Mouse (Mus musculus) brain, embryonic 18.5 days (tissue): ENCODE measurements around the gene Slc25a15.

ENCODE experiments used
- DNase-seq: peaks from one replicate; pipeline ENCODE4 v3.0.0-alpha.2; 2012; ENCODE audit warnings: low read depth, low spot score

The Slc25a15 gene

DNA sequence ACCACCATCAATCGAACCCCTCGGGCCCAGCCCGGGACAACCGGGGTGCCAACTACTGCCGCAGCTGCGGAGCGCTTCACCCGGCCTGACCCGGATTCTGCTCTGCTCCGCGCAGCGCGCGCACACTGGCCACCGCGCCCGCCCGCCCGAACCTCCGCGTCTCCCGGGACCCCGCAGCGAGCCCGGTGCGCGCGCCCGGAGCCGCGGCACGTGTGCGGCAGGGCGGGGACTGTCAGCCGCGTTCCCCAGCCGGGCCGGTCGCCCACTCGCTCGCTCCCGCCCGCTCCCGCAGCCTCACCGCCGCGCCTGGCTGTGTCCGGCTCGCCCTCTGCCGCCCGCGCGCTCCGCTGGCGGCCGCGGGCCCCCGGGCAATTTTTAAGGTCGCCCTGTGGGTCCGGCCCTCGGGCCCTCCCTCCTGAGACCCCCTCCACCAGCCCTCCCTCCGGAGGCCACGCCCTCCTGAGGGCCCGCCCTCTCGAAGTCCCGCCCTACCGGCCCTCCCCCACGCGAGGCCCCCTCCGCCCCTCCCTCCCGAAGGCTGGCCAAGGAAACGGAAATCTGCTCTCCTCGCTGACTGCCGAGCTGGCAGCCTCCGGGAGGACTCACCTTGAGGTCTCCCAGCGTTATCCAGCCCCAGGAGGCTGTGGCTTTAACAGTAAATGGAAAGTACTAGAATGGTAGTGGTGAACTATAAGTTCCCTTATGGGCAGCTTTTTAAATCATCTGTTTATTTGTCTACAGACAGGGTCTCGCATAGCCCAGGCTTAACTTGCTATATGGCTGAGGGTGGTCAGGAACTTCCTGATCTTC lies at the start of gene Slc25a15:
TSS of gene Slc25a15 (minus strand) at position 456 of the 810 bp plus-strand sequence.
- peak; percentile 78 for DNase-seq

DNA sequence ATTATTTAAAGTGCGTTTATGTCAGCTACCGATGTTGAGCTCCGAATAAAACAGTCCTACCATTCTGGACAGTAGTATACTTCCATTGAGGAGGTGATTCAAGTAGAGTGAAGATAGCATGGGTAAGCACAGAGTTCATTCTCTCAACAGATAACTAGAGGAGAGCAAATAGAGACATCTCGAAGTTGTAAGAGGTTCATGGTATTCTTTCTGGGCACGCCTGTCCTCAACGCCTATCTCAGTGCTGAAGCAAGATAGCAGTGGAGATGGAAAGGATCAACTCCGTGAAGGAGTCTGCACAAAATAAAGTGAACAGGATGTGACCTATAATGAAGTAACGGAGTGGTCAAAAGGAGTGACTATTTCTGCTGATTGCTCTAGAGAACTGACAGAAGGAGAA lies 13.6 kb upstream of the Slc25a15 start:
- DNase-seq = no peak

DNA sequence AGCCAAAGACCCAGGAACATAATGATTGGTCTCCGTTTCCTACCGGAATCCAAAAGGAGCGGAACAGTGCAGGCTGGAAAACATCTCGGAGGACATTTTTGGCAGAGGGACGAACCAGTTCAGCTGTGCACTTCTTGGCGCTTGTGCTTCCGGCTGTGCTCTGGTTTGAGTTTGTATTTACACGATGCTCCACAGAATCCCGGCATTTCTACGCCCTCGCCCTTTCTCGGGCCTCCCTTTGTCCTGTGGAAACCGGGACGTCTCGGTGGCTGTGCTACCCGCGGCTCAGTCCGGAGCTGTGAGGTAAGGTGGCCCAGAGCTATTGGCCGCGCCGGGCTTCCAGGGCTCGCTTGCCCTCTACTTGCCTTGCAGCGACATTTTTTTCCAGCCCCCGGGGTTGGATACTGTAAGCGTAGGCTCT lies 12.9 kb upstream of the Slc25a15 start, which contains the start of gene Mrps31:
TSS of gene Mrps31 (plus strand) at position 80 of the 421 bp plus-strand sequence.
- peak; percentile 84 for DNase-seq

DNA sequence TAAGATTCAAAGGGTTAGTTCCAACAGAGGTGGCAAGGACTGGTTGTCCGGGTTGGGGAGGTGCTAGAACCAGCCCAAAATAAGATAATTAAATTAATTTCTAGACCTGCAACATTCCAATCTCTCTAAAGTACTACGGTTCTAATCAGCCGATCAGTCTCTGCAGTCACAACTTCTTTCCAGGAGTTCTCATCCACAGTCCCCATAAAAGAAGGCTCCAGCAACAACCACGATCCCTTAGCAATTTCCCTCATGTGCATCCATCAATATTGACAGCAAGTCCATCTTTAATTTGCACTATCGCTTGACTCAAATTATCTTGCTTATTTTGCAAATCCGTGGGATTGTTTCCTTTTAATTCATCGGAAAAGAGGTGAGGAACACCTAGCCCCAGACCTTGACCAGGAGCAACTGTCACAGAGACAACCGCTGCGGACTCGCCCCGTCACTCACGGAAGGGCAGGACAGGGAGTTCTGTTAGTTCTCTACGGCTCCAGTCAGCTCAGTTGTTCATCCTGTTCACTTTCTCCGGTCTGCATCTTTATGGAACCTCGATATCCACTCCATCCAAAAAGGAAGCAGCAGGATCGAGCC lies 12.4 kb upstream of the Slc25a15 start:
- no peak for DNase-seq

DNA sequence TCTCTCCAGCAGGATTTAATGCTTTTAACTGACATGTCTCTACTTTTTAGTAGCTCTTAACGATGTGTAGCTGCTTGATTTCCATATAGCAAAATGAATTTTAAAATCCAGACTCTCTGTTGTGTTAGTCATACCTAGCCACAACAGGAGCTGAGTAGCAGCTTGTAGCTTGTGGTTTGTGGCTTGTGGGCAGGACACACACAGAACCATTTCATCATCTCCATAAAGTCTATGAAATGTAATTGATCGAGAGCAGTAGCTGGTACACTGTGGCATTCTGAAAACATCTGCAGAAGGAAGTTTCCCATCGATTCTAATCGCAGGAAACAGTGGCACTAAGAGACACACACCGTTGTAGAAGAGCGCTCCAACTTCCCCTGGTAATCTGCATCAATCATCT lies 7.3 kb upstream of the Slc25a15 start:
- DNase-seq = no peak

DNA sequence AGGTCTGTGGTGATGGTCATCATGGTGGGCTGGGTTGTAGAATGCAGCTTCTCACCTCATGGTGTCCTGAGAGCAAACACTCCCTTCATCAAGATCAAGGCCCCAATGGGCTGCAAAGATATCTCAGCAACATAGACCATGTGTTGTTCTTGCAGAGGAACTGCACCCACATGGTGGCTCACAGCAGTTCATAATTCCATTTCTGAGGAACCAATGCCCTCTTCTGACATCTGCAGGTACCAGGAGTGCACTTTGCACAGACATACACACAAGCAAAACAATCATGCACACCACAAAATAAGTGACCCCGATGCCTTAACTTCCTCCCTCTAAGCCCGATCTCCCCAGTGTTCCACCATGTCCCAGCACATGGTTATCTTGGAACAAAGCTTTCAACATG lies 4.8 kb upstream of the Slc25a15 start:
- DNase-seq = no peak

DNA sequence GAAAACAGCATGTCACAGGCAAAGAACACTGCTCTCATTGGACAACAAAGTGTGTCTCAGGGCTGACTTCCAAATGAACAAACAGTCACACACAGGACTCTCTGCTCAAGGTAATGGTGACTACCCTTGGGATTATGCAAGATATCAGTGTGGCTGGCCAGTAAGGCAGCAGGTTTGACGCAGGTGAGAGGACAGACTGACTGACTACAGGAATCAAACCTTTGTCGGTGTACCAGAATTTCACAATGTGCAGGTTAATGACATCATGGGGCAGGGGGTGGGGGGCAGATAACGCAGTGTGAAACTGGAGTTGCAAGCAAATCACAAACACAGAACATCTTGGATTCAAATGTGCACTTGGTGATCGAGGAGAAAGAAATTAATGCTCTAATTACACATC lies 2.2 kb upstream of the Slc25a15 start:
- no peak for DNase-seq

DNA sequence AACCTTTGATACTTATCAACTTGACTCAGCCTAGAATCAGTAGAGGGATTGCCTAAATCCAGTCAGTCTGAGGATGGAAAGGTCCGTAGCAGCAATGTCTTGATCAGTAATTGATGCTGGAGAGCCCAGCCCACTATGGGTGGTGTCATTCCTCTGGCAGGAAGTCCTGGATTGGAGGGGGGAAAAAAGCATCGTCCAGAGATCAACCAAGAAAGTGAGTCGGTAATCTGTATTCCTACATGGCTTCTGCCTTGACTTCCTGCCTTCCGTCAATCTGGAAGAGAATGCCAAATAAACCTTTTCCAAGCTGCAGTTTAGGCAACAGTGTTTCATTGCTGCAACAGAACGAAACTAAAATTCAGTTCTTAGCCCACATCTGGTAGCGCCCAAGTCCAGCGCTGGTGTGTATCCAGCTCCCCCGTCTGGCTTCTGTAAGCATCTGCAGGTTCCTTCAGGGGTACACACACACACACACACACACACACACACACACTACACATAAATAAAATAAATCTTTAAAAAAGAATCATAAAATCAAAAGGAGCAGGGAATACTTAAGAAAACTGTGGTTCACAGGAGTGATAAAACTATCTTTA lies 986 bp upstream of the Slc25a15 start:
- DNase-seq = no peak

DNA sequence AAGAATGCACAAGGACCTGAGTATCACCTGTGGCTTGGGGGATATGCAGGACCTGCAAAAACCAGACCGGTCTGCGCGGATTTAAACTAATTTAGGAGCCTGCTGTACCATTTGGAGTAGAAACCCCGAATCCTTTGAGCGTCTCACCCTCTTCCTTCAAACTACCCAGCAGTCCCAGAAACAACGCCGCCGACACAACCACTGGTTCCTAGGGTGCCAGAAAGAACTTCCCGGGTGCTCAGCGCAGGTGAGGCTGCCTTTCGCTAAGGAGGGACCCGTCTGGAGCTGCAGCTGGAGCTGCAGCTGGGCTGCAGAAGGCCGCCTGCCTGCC lies 621 bp downstream of the Slc25a15 start:
- peak; percentile 6 for DNase-seq

DNA sequence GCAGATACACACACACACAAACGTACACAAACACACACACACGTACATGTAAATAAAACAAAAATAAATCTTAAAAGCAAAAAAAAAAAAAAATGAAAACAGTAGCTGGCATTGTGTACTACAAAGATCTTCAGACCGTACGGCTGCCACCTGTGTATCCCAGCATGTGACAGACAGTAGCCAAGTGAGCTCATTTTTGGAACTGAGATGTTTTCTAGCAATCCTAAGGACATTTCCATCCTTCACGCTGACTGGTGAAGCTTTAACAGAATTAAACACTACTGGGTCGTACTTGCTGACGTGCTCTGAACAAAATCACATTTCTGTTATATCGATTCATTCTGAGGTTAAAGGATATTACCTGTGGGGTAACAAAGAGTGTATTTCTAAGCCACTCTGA lies 3.1 kb downstream of the Slc25a15 start:
- DNase-seq = no peak

DNA sequence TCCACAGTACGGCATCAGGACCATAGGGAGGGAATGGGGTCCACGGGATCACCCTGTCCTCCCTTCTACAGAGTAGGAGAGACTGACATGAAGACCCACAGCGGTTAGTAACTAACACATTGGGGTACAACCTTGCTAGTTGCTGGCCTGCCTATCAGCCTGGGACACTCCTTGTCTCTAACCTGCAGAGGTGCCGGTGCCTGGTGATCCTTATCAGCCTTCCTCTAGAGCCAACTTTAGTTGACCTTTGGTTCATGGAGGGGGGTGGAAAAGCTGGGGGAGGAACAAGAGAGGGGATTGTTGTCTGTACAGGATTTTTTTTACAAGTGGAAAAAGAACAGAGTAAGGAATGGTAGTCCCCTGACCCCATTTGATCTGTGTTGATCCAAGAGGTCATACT lies 3.9 kb downstream of the Slc25a15 start:
- DNase-seq = no peak

DNA sequence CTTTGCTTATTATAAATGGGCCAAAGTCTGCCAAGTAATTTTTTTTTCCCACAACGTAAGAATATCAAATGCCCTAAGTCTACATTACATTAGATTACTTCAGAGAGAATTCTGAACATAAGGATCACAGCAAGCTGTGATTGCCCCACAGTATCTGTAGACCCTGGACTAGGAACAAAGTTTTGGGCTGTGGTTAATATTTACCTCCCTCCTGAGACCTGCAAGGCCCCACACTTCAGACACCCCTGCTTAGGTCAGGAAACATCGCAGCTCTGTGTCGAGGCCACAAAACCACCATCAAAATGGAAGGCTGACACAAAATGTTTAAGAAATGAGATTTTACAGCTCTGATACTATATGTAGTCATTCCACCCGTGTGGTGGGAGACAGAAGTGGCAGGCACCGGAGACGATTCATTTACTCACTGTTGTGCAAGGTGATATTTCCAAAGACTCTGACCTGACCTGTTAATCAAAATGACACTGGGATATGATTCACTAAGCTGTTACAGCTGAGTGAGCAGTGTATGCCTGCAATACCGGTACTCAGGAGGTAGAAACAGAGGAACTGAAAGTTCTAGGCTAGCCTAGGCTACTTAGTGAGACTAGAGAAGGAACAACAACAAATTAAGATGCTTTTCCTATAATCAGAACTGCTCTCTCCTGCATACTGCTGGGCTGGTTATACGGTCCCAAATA lies 7.5 kb downstream of the Slc25a15 start:
- no peak for DNase-seq

DNA sequence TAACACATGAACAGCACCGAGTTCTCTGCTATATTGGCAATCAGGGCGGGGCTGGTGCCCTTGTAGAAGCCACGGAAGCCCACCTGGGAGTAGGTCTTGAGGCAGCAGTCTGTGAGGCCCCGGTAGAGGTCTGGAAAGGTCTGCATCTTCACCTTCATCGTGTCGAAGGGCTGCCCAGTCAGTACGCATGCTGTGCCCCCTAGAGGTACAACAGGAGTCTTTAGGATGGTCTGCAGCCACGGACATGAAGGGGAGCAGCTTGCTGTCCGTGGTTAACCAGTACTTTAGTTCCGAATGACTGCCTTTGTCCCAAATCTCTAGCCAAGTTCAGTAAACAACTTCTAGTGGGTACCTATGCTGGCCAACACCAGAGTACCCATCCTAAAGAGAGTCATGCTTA lies 8.5 kb downstream of the Slc25a15 start:
- DNase-seq = no peak

DNA sequence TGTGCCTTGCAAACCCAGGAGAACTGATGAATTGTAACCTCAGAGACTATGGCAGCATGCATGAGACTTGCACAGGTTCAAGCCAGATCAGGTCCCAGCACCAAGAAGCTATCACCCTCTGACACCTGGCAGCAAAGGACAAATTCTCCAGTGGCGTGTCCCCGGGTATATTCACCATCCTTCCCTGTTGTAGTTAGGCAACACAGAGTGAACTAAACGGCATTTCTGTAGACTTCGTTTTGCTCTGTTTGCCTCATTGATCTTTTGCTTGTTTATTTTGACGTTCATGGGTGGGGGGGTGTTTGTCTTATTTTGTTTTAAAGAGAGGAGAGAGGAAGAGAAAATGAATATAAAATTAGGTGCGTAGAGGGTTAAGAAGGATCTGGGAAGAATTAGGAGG lies 13.2 kb downstream of the Slc25a15 start:
- no peak for DNase-seq

DNA sequence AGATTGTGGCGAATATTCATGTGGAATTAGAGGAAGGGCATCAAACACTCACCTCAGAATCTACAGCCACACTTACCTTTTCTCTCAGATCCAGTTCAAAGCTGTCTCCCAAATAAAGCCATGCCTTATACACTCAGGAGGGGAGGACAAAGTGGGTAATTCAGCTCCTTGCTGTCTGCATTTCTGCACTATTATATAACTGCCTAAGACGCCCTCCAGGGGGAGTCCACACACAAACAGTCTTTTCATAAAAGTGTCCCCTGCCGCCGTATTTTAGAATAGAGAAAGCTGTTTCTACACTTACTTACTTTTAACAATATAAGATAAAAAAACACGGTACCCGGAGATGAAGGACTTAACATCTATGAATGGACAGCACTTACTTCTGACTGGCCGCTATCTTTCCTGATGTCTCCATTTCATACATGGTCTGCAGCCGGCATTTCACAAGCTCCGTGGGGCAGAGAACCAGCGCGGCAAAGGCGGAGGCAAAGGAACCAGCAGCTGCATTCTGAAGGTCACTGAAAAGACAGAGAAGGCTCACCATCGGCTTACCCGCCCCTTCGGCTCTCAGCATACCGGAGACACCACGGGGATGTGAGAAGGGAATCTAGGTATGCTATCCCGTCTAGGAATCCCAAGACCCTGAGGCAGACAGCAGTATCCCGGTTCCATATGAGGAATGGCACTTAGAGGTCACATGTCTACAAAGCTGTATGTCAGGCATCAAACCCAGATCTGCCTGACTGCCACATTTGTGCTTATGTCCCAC lies 15.4 kb downstream of the Slc25a15 start:
- no peak for DNase-seq

DNA sequence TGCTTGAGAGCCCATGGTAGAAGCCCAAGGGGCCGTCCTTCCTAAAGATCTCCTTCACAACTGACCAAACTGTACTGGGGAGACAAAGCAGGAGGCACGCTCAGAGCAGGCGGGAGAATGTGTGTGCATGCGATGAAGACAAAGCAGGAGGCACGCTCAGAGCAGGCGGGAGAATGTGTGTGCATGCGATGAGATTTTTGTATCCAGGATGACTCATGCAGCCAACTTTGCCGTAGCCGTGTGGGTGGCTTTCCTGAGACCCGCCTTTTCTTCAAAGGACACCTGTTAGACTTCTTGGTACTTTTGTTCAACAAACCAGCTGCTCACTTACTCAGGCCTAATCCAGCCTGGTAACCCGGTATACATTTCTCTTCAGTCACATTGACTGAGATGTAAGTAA lies 17.5 kb downstream of the Slc25a15 start:
- no peak for DNase-seq

DNA sequence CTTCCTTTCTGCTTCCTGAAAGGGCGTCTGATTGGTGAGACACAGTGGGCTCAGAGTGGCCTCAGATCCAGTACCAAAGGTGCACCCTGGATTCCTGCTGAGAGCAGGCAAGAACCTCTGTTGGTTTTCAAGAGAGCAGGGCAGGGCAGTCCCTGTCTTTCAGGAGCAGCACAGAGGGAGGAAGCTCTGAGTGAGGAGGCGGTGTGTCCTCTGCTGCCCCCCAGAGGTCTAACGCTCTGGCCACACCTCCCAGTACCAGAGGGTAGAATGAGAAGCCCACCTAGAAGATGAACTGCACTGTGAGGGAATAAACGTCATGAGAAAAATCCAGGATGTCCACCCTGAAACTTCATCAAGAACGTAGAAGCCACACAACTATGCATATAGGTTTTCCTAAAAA lies 21.5 kb downstream of the Slc25a15 start:
- DNase-seq = no peak

DNA sequence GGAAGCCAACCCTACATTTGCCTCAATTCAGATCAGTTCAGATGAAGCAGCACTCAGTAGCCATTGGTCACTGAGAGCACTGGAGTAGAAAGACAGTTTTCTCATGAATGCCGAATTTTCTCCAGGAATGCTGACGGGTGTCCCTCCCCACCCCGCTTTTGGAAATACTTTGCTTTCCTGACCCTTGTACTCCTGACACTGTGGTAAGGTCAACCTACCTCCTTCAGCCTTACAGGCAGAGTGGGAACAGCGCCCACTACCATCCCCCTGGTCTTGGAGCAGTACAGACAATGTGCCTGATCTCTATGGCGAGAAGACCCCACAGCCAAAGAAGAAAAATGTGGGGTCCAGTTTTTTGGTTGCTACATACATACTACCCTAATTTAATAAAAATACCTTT lies 22.1 kb downstream of the Slc25a15 start:
- no peak for DNase-seq

DNA sequence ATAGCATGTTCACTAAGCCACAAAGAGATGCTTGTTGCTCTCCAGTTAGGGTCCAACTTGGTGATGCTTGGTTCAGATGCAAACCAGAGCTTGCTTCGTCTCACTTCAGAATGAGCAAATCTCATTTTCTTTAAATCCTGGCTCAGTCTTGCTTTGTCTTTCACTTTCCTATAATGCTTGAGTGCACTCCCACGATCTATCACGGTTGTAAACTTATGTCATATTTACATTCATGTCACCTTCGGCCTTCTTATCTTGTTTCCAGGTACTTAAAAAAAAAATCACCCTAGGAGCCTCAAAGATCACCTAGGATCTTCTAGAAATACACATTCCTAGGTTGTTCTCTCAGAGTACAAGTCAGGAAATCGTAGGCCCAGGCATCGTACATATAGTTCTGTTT lies 38.5 kb downstream of the Slc25a15 start:
- DNase-seq = no peak

DNA sequence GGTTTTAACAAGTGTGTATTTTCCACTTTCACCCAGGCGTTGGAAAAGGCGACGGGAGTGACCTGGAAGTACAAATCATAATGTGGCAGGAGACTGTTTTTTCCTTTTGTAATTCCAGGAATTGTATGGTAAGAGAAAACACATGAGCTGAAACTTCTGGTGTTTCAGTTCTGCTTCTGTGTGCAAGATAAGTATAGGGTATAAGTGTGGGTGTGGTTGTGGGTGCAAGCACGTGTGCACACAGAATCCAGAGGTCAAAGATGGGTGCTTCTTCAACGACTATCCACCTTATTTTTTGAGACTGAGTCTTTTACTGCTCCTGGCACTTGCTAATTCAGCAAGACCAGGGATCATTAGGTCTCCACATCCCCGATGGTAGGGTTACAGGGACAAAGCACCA lies 39.0 kb downstream of the Slc25a15 start:
- no peak for DNase-seq

DNA sequence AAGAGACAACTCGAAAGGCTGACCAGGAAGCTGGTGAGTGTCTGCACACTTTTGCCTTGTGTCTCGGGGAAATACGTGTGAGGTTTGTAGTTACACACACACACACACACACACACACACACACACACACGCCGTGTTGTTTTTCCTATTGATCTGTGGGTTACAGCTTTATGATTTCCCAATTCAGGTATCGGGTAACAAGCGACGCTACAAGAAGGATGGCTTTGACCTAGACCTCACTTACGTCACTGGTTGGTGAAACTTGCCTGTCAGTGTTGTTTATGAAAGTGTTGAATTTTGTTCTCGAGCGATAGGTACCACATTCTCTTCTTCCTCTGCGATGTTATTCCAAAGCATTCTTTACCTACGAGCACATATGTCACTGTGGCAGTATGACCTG lies 63.0 kb downstream of the Slc25a15 start:
- DNase-seq = no peak
